8 mouse cellular contexts compared by ENCODE assay signal in genomic region chr1:72583906-72584305, GRCm38 (mm10). TPM values are rescaled to one million over a fixed set of nuclear protein-coding genes. Genes with fewer than 3 reads are reported as not detected.
DNase-seq lines count a peak whose midpoint lies in the region; ATAC-seq and TF ChIP-seq lines count a peak whose summit lies in the region.

No protein-coding gene starts in this region.

- DNase-seq in cerebellum, adult 2 months: no peak
- DNase-seq in neural tube, embryonic 11.5 days (ENCODE audit: low spot score): no peak
- DNase-seq in neural tube, embryonic 10.5 days (ENCODE audit: extremely low spot score, low spot score): no peak
- DNase-seq in limb, embryonic 14.5 days (ENCODE audit: low spot score): no peak
- no peak for DNase-seq in stomach, postnatal 0 days (ENCODE audit: low spot score)
- DNase-seq in right cerebral cortex, postnatal 36 days (ENCODE audit: low spot score in 2 of 2): no peak
- DNase-seq in adrenal gland, adult (ENCODE audit: inconsistent age in 2 of 2, low spot score in 1 of 2): no peak

- no peaks in the 10 kb centered on the region for H3K27me3 ChIP-seq in cerebellum, adult 2 months (ENCODE audit: control insufficient read depth, insufficient read depth, low read length)
- H3K27me3 ChIP-seq in neural tube, embryonic 11.5 days (ENCODE audit: control insufficient read depth, insufficient read depth, low read length): no peaks in the 10 kb centered on the region
- no peaks in the 10 kb centered on the region for H3K27me3 ChIP-seq in limb, embryonic 14.5 days (ENCODE audit: control insufficient read depth, insufficient read depth, low read length)
- H3K27me3 ChIP-seq in stomach, postnatal 0 days (ENCODE audit: control insufficient read depth, insufficient read depth, low read length): no peaks in the 10 kb centered on the region

- peak overlapping the region; percentile 69 for H3K9ac ChIP-seq in neural tube, embryonic 11.5 days (ENCODE audit: low read length)
- peak overlapping the region; percentile 71 for H3K9ac ChIP-seq in limb, embryonic 14.5 days (ENCODE audit: low read depth, low read length, severe bottlenecking)
- H3K9ac ChIP-seq in stomach, postnatal 0 days (ENCODE audit: low read length): no peak overlapping the region

- no peak for ATAC-seq in cerebellum, adult (ENCODE audit: insufficient number of reproducible peaks, low FRiP score, low TSS enrichment)
- no peak for ATAC-seq in neural tube, embryonic 11.5 days (ENCODE audit: insufficient read depth, low FRiP score, low TSS enrichment)
- ATAC-seq in limb, embryonic 14.5 days (ENCODE audit: low FRiP score, low read depth): no peak
- no peak for ATAC-seq in stomach, postnatal 0 days (ENCODE audit: low FRiP score, low TSS enrichment)

- H3K9me3 ChIP-seq in neural tube, embryonic 11.5 days (ENCODE audit: control insufficient read depth, low read length): no peaks in the 10 kb centered on the region
- no peaks in the 10 kb centered on the region for H3K9me3 ChIP-seq in limb, embryonic 14.5 days (ENCODE audit: control insufficient read depth, low read length)
- H3K9me3 ChIP-seq in stomach, postnatal 0 days (ENCODE audit: control insufficient read depth, low read length): no peaks in the 10 kb centered on the region

- TF ChIP-seq POLR2A in cerebellum, adult 2 months (IDR thresholded peaks at IDR 0.05; ENCODE audit: borderline replicate concordance, insufficient read depth, low read length): no peak
- TF ChIP-seq POLR2A in limb, embryonic 14.5 days (IDR thresholded peaks at IDR 0.05; ENCODE audit: borderline replicate concordance, extremely low read depth, insufficient read depth, insufficient read length): no peak

- TF ChIP-seq CTCF in cerebellum, adult 2 months (IDR thresholded peaks at IDR 0.05; ENCODE audit: borderline replicate concordance, insufficient read depth, low read depth, low read length): no peak
- no peak for TF ChIP-seq CTCF in stomach, postnatal 0 days (IDR thresholded peaks at IDR 0.05; ENCODE audit: low read depth)

- WGBS in cerebellum, adult 2 months: 57% methylated on average over 4 of the region's 4 CpGs
- WGBS in neural tube, embryonic 11.5 days: 86% methylated on average over 4 of the region's 4 CpGs
- WGBS in limb, embryonic 14.5 days: 82% methylated on average over 4 of the region's 4 CpGs
- 39% methylated on average over 4 of the region's 4 CpGs for WGBS in stomach, postnatal 0 days

- H3K36me3 ChIP-seq in neural tube, embryonic 11.5 days (ENCODE audit: control insufficient read depth, insufficient read depth, low read length): peaks cover 2% of the 10 kb centered on the region; the same call in 1 of the 2 replicates
- peaks cover 27% of the 10 kb centered on the region for H3K36me3 ChIP-seq in limb, embryonic 14.5 days (ENCODE audit: control insufficient read depth, insufficient read depth, low read length)
- peaks cover 7% of the 10 kb centered on the region; the same call in 1 of the 2 replicates for H3K36me3 ChIP-seq in stomach, postnatal 0 days (ENCODE audit: control insufficient read depth, insufficient read depth, low read length)

- H3K4me3 ChIP-seq in cerebellum, adult 2 months (replicated peaks; ENCODE audit: insufficient read depth, low read depth, low read length): peak overlapping the region; percentile 98
- peak overlapping the region; percentile 60 for H3K4me3 ChIP-seq in neural tube, embryonic 11.5 days (ENCODE audit: low read depth, low read length)
- peak overlapping the region; percentile 78 for H3K4me3 ChIP-seq in limb, embryonic 14.5 days (replicated peaks; ENCODE audit: low read length)
- peak overlapping the region; percentile 77 for H3K4me3 ChIP-seq in stomach, postnatal 0 days (ENCODE audit: low read depth, low read length)

- no peak overlapping the region; the same call in 1 of the 2 replicates for H3K27ac ChIP-seq in cerebellum, adult 2 months (ENCODE audit: insufficient read depth, low read length)
- H3K27ac ChIP-seq in neural tube, embryonic 11.5 days (ENCODE audit: low read depth, low read length): no peak overlapping the region
- H3K27ac ChIP-seq in limb, embryonic 14.5 days (replicated peaks; ENCODE audit: low read depth, low read length): no peak overlapping the region
- peak overlapping the region; percentile 82 for H3K27ac ChIP-seq in stomach, postnatal 0 days (replicated peaks)

- H3K4me2 ChIP-seq in neural tube, embryonic 11.5 days (ENCODE audit: low read depth): peak overlapping the region; percentile 61
- H3K4me2 ChIP-seq in limb, embryonic 14.5 days (replicated peaks; ENCODE audit: low read depth, low read length, severe bottlenecking): peak overlapping the region; percentile 51
- H3K4me2 ChIP-seq in stomach, postnatal 0 days (replicated peaks; ENCODE audit: low read depth): peak overlapping the region; percentile 61

- no peak for TF ChIP-seq EP300 in stomach, postnatal 0 days (optimal IDR thresholded peaks at IDR 0.05)

- no peaks in the 10 kb centered on the region; the same call in 1 of the 2 replicates for H3K4me1 ChIP-seq in cerebellum, adult 2 months (ENCODE audit: control insufficient read depth, insufficient read depth, low read length)
- no peaks in the 10 kb centered on the region for H3K4me1 ChIP-seq in neural tube, embryonic 11.5 days (ENCODE audit: control insufficient read depth, insufficient read depth, low read length)
- H3K4me1 ChIP-seq in limb, embryonic 14.5 days (ENCODE audit: control insufficient read depth, insufficient read depth, low read length): peaks cover 8% of the 10 kb centered on the region
- H3K4me1 ChIP-seq in stomach, postnatal 0 days (replicated peaks; ENCODE audit: control insufficient read depth, insufficient read depth): no peaks in the 10 kb centered on the region

RNA-seq across cellular contexts. Expression of gene Smarcal1, which starts 0.9 kb away (rescaled TPM):
- polyA plus RNA-seq in cerebellum, adult 2 months (2012; rRNA removed): 46.9 and 47.7 TPM in 2 replicates
- 33.5 and 34.2 TPM in 2 replicates for polyA plus RNA-seq in neural tube, embryonic 11.5 days (2014; fragmentation: Nextera tagmentation; extraction: Ambion mirVana)
- 36.8 and 42.9 TPM in 2 replicates for polyA plus RNA-seq in limb, embryonic 14.5 days (2012; rRNA removed)
- 22.1 and 28.1 TPM in 2 replicates for polyA plus RNA-seq in limb, embryonic 14.5 days (2014; fragmentation: Nextera tagmentation; extraction: Ambion mirVana)
- 7.3 and 7.5 TPM in 2 replicates for polyA plus RNA-seq in stomach, postnatal 0 days (2015; fragmentation: Nextera tagmentation; extraction: Ambion mirVana)

RNA-seq across cellular contexts. Expression of gene March4, which starts 47.2 kb away (rescaled TPM):
- 6.5 and 7.5 TPM in 2 replicates for polyA plus RNA-seq in cerebellum, adult 2 months (2012; rRNA removed)
- polyA plus RNA-seq in neural tube, embryonic 11.5 days (2014; fragmentation: Nextera tagmentation; extraction: Ambion mirVana): 3.1 and 3.4 TPM in 2 replicates
- polyA plus RNA-seq in limb, embryonic 14.5 days (2012; rRNA removed): 0.05 and 0.06 TPM in 2 replicates
- polyA plus RNA-seq in limb, embryonic 14.5 days (2014; fragmentation: Nextera tagmentation; extraction: Ambion mirVana): not detected in 2 replicates
- 0.08 and 0.11 TPM in 2 replicates for polyA plus RNA-seq in stomach, postnatal 0 days (2015; fragmentation: Nextera tagmentation; extraction: Ambion mirVana)
